Mouse (Mus musculus) kidney, adult 2 months (tissue): ENCODE measurements around the gene Fasl.

ENCODE experiments used
- CTCF ChIP-seq: fragments of 200-500 bp; conservative IDR thresholded peaks from 2 replicates; pipeline ENCODE4 v1.5.1; 2011; ENCODE audit warnings: low read depth, mild to moderate bottlenecking, control low read depth, low read length, moderate library complexity, mixed read lengths; ENCODE audit not compliant: insufficient read depth, insufficient read length
- POLR2A ChIP-seq: fragments of 200-500 bp; IDR thresholded peaks from one replicate; pipeline ENCODE4 v1.6.1; 2011; ENCODE audit warnings: low read depth, low read length, control low read depth

- TF ChIP-seq CTCF, result no peak
- TF ChIP-seq POLR2A, result no peak
These were observed 19.0 kb downstream of the Fasl start for GRCm38 (mm10) chr1:161769329-161769728.
